Mouse (Mus musculus): ENCODE data around the gene Creb3l4. TPM values are rescaled to one million over a fixed set of nuclear protein-coding genes. Genes with fewer than 3 reads are reported as not detected.

Gene Creb3l4
- polyA plus RNA-seq, 1 experiment from 2014 or later: 3.4 TPM

DNA sequence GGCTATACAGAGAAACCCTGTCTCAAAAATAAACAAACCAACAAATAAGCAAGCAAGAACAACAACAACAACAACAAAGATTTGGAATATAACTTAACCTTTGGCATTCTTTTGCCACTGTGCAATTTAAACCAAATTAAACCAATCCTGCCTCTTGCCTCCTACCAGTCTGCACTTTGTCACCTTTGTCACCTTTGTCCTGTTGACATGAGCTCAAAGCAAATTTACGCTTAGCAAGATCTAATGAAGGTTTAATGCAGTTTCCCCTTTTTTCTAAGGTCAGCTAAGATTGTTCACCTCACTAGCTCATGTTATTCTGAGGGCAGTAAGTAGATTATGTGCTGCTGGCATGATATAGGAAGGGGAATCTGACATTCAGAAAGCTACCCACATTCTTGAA, 45.8 kb downstream of the Creb3l4 start:
- WGBS: 82% methylated on average over 1 of the region's 1 CpGs

GRCm38 (mm10) chr3:90195644-90196043, 47.7 kb downstream of the Creb3l4 start:
- no peaks in the 10 kb centered on the region for H3K27me3 ChIP-seq (ENCODE audit: control insufficient read depth, insufficient read depth, low read length)
- no peaks in the 10 kb centered on the region for H3K9me3 ChIP-seq (ENCODE audit: control insufficient read depth, low read length)
- ATAC-seq (ENCODE audit: insufficient read depth, low FRiP score, low TSS enrichment) (no peak), DNase-seq (ENCODE audit: low spot score) (no peak)
- no peak overlapping the region for H3K4me3 ChIP-seq (ENCODE audit: low read depth, low read length)
- H3K9ac ChIP-seq (ENCODE audit: low read length): no peak overlapping the region
- no peaks in the 10 kb centered on the region for H3K4me1 ChIP-seq (ENCODE audit: control insufficient read depth, insufficient read depth, low read length)
- H3K4me2 ChIP-seq (ENCODE audit: low read depth): no peak overlapping the region
- 94% methylated on average over 1 of the region's 1 CpGs for WGBS
- H3K36me3 ChIP-seq (ENCODE audit: control insufficient read depth, insufficient read depth, low read length): no peaks in the 10 kb centered on the region
- no peak overlapping the region for H3K27ac ChIP-seq (ENCODE audit: low read depth, low read length)

More for the DNA sequence above, 45.8 kb downstream of the Creb3l4 start:
- DNase-seq (ENCODE audit: low spot score) (no peak), ATAC-seq (ENCODE audit: insufficient read depth, low FRiP score, low TSS enrichment) (no peak)
- Histone ChIP-seq H3K4me1 (ENCODE audit: control insufficient read depth, insufficient read depth, low read length) (no peaks in the 10 kb centered on the region), H3K27me3 (ENCODE audit: control insufficient read depth, insufficient read depth, low read length) (no peaks in the 10 kb centered on the region), H3K9ac (ENCODE audit: low read length) (no peak overlapping the region), H3K9me3 (ENCODE audit: control insufficient read depth, low read length) (no peaks in the 10 kb centered on the region), H3K4me2 (ENCODE audit: low read depth) (no peak overlapping the region), H3K27ac (ENCODE audit: low read depth, low read length) (no peak overlapping the region), H3K4me3 (ENCODE audit: low read depth, low read length) (no peak overlapping the region), H3K36me3 (ENCODE audit: control insufficient read depth, insufficient read depth, low read length) (no peaks in the 10 kb centered on the region)

DNA sequence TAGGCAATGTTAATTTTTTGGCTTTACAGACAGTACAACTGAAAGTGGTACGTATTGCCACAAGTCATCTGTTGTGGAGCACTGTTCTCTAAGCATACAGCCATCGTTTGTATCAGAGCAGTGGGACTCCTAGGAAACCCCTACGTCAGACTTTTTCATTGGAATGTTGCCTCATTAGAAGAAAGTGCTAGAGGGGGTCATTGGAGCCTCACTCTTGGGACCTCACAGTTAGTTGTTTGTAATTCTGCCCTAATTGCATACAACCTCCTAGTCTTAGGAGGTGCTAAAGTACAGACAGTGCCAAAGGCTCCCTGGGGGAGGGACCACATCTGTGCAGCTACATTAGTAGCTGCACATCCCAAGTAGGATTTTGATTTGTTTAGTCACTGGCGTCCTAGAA, 48.6 kb downstream of the Creb3l4 start:
- no peak for ATAC-seq (ENCODE audit: insufficient read depth, low FRiP score, low TSS enrichment)

DNA sequence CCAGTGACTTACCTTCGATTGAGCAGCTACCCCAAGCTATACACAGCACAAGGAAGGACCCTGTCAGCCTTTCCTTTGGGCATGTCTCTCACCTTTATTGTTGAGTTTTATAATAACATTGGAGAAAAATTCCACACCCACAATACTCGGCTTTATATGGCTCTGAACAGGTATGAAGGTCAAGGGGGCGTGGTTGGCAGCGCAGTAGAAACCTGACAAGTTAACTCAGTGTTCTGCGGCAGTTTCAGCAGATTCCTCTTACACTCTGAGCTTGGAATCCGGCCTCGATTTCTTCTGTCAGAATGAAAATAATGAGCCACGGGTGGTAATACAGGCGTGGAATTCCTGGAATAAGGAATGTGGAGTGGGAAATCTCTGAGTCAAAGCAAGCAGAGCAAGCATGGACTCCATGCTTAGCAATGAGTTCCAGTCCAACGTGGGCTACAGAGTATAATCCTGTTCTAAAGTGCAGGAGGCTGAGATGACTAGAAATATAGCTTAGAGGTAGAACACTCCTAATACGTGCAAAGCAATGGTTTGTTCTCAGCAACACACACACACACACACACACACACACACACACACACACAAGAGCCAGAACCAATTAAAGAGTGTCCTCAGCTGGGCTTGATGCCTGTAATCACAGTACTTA, 52.3 kb downstream of the Creb3l4 start:
- H3K9me3 ChIP-seq (ENCODE audit: control insufficient read depth, low read length): no peaks in the 10 kb centered on the region
- H3K4me1 ChIP-seq (ENCODE audit: control insufficient read depth, insufficient read depth, low read length): no peaks in the 10 kb centered on the region
- H3K9ac ChIP-seq (ENCODE audit: low read length): no peak overlapping the region
- ATAC-seq (ENCODE audit: insufficient read depth, low FRiP score, low TSS enrichment) (no peak), DNase-seq (ENCODE audit: low spot score) (no peak)
- 84% methylated on average over 11 of the region's 11 CpGs for WGBS
- H3K4me3 ChIP-seq (ENCODE audit: low read depth, low read length): no peak overlapping the region
- H3K4me2 ChIP-seq (ENCODE audit: low read depth): no peak overlapping the region
- no peak overlapping the region for H3K27ac ChIP-seq (ENCODE audit: low read depth, low read length)
- no peaks in the 10 kb centered on the region for H3K27me3 ChIP-seq (ENCODE audit: control insufficient read depth, insufficient read depth, low read length)
- H3K36me3 ChIP-seq (ENCODE audit: control insufficient read depth, insufficient read depth, low read length): no peaks in the 10 kb centered on the region

More for the DNA sequence above, 48.6 kb downstream of the Creb3l4 start:
- Histone ChIP-seq H3K36me3 (ENCODE audit: control insufficient read depth, insufficient read depth, low read length) (no peaks in the 10 kb centered on the region), H3K4me2 (ENCODE audit: low read depth) (no peak overlapping the region), H3K4me1 (ENCODE audit: control insufficient read depth, insufficient read depth, low read length) (no peaks in the 10 kb centered on the region), H3K27me3 (ENCODE audit: control insufficient read depth, insufficient read depth, low read length) (no peaks in the 10 kb centered on the region), H3K4me3 (ENCODE audit: low read depth, low read length) (no peak overlapping the region), H3K27ac (ENCODE audit: low read depth, low read length) (no peak overlapping the region), H3K9me3 (ENCODE audit: control insufficient read depth, low read length) (no peaks in the 10 kb centered on the region), H3K9ac (ENCODE audit: low read length) (no peak overlapping the region)
- no peak for DNase-seq (ENCODE audit: low spot score)
- WGBS: 56% methylated on average over 4 of the region's 4 CpGs

Small RNA genes lying within 50 kb of the gene (microRNA-seq; reads per million reads assigned to microRNA genes)
- not detected for gene Mir7012

Other genes starting within 250 kb of the Creb3l4 start
- gene Hax1, start 244.7 kb downstream of the Creb3l4 start, polyA plus RNA-seq (2014; fragmentation: Nextera tagmentation; extraction: Ambion mirVana): 165 and 172 TPM in 2 replicates
- 197 TPM in 2 replicates for gene 4933434E20Rik, start 191.9 kb downstream of the Creb3l4 start, polyA plus RNA-seq (2014; fragmentation: Nextera tagmentation; extraction: Ambion mirVana)
- 206 and 208 TPM in 2 replicates for gene Ubap2l, start 190.9 kb downstream of the Creb3l4 start, polyA plus RNA-seq (2014; fragmentation: Nextera tagmentation; extraction: Ambion mirVana)
- 509 and 535 TPM in 2 replicates for gene Tpm3, start 170.9 kb downstream of the Creb3l4 start, polyA plus RNA-seq (2014; fragmentation: Nextera tagmentation; extraction: Ambion mirVana)
- gene Nup210l, start 139.4 kb downstream of the Creb3l4 start, polyA plus RNA-seq (2014; fragmentation: Nextera tagmentation; extraction: Ambion mirVana): 0.41 and 0.66 TPM in 2 replicates
- gene Rps27, start 29.9 kb downstream of the Creb3l4 start, polyA plus RNA-seq (2014; fragmentation: Nextera tagmentation; extraction: Ambion mirVana): 1,223 and 1,277 TPM in 2 replicates
- 10.4 and 12.3 TPM in 2 replicates for gene Rab13, start 29.8 kb downstream of the Creb3l4 start, polyA plus RNA-seq (2014; fragmentation: Nextera tagmentation; extraction: Ambion mirVana)
- 92.3 and 92.4 TPM in 2 replicates for gene Jtb, start 11.9 kb downstream of the Creb3l4 start, polyA plus RNA-seq (2014; fragmentation: Nextera tagmentation; extraction: Ambion mirVana)
- gene Slc39a1, start 4.7 kb upstream of the Creb3l4 start, polyA plus RNA-seq (2014; fragmentation: Nextera tagmentation; extraction: Ambion mirVana): 50.6 and 51.4 TPM in 2 replicates
- 9.8 and 13.9 TPM in 2 replicates for gene Crtc2, start 10.7 kb upstream of the Creb3l4 start, polyA plus RNA-seq (2014; fragmentation: Nextera tagmentation; extraction: Ambion mirVana)
- gene Dennd4b, start 21.7 kb upstream of the Creb3l4 start, polyA plus RNA-seq (2014; fragmentation: Nextera tagmentation; extraction: Ambion mirVana): 4.7 and 6.2 TPM in 2 replicates
- gene Gatad2b, start 49.7 kb upstream of the Creb3l4 start, polyA plus RNA-seq (2014; fragmentation: Nextera tagmentation; extraction: Ambion mirVana): 9.2 and 11.4 TPM in 2 replicates
- gene Slc27a3, start 146.4 kb upstream of the Creb3l4 start, polyA plus RNA-seq (2014; fragmentation: Nextera tagmentation; extraction: Ambion mirVana): 11.6 and 14.1 TPM in 2 replicates
- 36.8 and 45.8 TPM in 2 replicates for gene Ints3, start 190.1 kb upstream of the Creb3l4 start, polyA plus RNA-seq (2014; fragmentation: Nextera tagmentation; extraction: Ambion mirVana)
- 3.1 and 3.5 TPM in 2 replicates for gene Npr1, start 222.4 kb upstream of the Creb3l4 start, polyA plus RNA-seq (2014; fragmentation: Nextera tagmentation; extraction: Ambion mirVana)
- 333 and 341 TPM in 2 replicates for gene Ilf2, start 232.6 kb upstream of the Creb3l4 start, polyA plus RNA-seq (2014; fragmentation: Nextera tagmentation; extraction: Ambion mirVana)
- gene Snapin, start 247.5 kb upstream of the Creb3l4 start, polyA plus RNA-seq (2014; fragmentation: Nextera tagmentation; extraction: Ambion mirVana): 77.3 and 77.7 TPM in 2 replicates